Mouse (Mus musculus) liver, adult 2 months (tissue): Measurements from ENCODE around the gene Rhot2.

Experiments
- CTCF ChIP-seq: fragments of 200-500 bp; IDR thresholded peaks from 2 replicates; pipeline ENCODE4 v1.5.1; 2011; ENCODE audit warnings: low read depth, low read length, control low read depth
- POLR2A ChIP-seq: fragments of 200-500 bp; IDR thresholded peaks from 2 replicates; pipeline ENCODE4 v1.6.1; 2011; ENCODE audit warnings: low read length, control low read depth; ENCODE audit not compliant: insufficient read depth; ENCODE audit errors: extremely low read depth

DNA sequence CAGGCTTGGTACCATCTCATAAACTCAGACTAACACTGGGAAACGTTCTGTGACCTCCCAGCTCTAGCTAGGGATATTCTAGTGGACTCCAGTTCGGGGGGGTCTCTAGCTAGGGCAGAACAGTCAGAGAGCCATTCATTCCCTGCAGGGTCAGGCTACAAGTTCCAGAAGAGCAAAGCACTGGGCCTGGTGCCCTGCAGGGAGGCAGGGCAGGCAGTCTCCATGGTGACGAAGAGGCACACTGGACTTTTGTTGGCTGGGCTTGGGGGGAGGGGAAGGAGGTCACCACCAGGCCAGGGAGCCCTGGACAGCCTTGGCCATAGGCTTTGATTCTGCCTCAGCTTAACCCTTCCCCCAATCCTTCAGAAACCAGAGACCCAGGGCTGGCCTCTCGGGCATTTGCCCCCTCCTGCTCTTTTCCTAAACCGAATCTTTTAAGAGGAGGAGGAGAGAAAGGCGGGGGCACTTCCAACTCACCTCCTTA is 49.0 kb downstream of the Rhot2 start, which contains the start of gene AC134908.4:
- no peak for TF ChIP-seq CTCF
- TF ChIP-seq POLR2A, result no peak
